Mouse (Mus musculus) ES-Bruce4 (cell line): Measurements from ENCODE around the gene Neurl3.

ENCODE experiments used
- CTCF ChIP-seq: IDR thresholded peaks from one replicate; pipeline ENCODE4 v1.8.1; 2011; ENCODE audit warnings: low read depth, low read length
- EP300 ChIP-seq: IDR thresholded peaks from 2 replicates; pipeline ENCODE4 v1.6.1; 2011; ENCODE audit warnings: low read depth, low read length; ENCODE audit not compliant: insufficient read depth
- POLR2A ChIP-seq: IDR thresholded peaks from one replicate; pipeline ENCODE4 v1.8.1; 2011; ENCODE audit warnings: low read length; ENCODE audit not compliant: insufficient read depth

DNA sequence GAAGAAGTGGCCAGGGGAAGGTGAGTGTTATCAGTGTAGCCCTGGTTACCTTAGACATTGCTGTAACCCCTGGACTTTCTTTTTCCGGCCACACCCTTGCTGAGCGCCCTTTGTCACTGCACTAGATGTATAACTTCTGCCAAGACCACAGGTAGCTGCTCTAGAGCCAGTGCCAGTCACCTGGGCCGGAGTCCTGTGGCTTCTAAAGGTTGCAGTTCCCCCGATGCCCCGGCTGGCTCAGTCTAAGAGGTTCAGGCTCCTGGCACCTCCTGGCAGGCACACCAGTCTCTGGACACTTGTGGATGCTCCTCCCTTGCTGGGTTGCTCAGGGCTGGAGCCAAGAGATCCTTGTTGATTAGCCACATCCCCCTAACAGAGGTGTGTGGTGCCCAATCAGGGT lies at the start of gene Neurl3:
- TF ChIP-seq EP300 = no peak
- TF ChIP-seq CTCF = no peak
- TF ChIP-seq POLR2A = no peak
